Mouse (Mus musculus): ENCODE data around the gene Ifi27. TPM values are rescaled to one million over a fixed set of nuclear protein-coding genes. Genes with fewer than 3 reads are reported as not detected.
"Not testable (repeated sequence)": the region's sequence is repeated elsewhere in the genome, so short reads cannot be mapped to it uniquely, and the experiment has no call there.

The Ifi27 gene
- polyA plus RNA-seq, 1 experiment from 2014 or later: 1.2 TPM

GRCm38 (mm10) chr12:103476779-103477389 lies 42.9 kb downstream of the Ifi27 start:
- H3K27me3 ChIP-seq (replicated peaks; ENCODE audit: low read depth, poor library complexity, severe bottlenecking): no peaks in the 10 kb centered on the region
- 82% methylated on average over 1 of the region's 1 CpGs for WGBS
- no peaks in the 10 kb centered on the region for H3K36me3 ChIP-seq (replicated peaks)
- H3K4me1 ChIP-seq: no peaks in the 10 kb centered on the region
- no peak overlapping the region for H3K27ac ChIP-seq (replicated peaks)
- no peaks in the 10 kb centered on the region for H3K9me3 ChIP-seq
- no peak overlapping the region for H3K4me3 ChIP-seq
- DNase-seq (ENCODE audit: low spot score): no peak

GRCm38 (mm10) chr12:103477461-103478015 lies 43.5 kb downstream of the Ifi27 start:
- Histone ChIP-seq H3K36me3 (replicated peaks) (no peaks in the 10 kb centered on the region), H3K4me1 (no peaks in the 10 kb centered on the region), H3K27ac (replicated peaks) (no peak overlapping the region), H3K9me3 (no peaks in the 10 kb centered on the region), H3K4me3 (no peak overlapping the region), H3K27me3 (replicated peaks; ENCODE audit: low read depth, poor library complexity, severe bottlenecking) (no peaks in the 10 kb centered on the region)
- 76% methylated on average over 7 of the region's 7 CpGs for WGBS
- no peak for DNase-seq (ENCODE audit: low spot score)

- Histone ChIP-seq H3K27me3 (replicated peaks; ENCODE audit: low read depth, poor library complexity, severe bottlenecking) (no peaks in the 10 kb centered on the region), H3K9me3 (no peaks in the 10 kb centered on the region), H3K27ac (replicated peaks) (no peak overlapping the region), H3K4me3 (no peak overlapping the region), H3K36me3 (replicated peaks) (no peaks in the 10 kb centered on the region), H3K4me1 (no peaks in the 10 kb centered on the region)
- 78% methylated on average over 5 of the region's 5 CpGs for WGBS
- DNase-seq (ENCODE audit: low spot score): no peak
Measured at GRCm38 (mm10) chr12:103481671-103482070, 47.7 kb downstream of the Ifi27 start.

GRCm38 (mm10) chr12:103482781-103483180 lies 48.8 kb downstream of the Ifi27 start:
- Histone ChIP-seq H3K4me1 (no peaks in the 10 kb centered on the region), H3K36me3 (replicated peaks) (no peaks in the 10 kb centered on the region), H3K27me3 (replicated peaks; ENCODE audit: low read depth, poor library complexity, severe bottlenecking) (no peaks in the 10 kb centered on the region), H3K27ac (replicated peaks) (no peak overlapping the region), H3K4me3 (no peak overlapping the region), H3K9me3 (no peaks in the 10 kb centered on the region)
- DNase-seq (ENCODE audit: low spot score): no peak
- WGBS: 79% methylated on average over 2 of the region's 2 CpGs

GRCm38 (mm10) chr12:103484200-103484972 lies 50.4 kb downstream of the Ifi27 start:
- H3K27me3 ChIP-seq (replicated peaks; ENCODE audit: low read depth, poor library complexity, severe bottlenecking); H3K27ac ChIP-seq (replicated peaks); DNase-seq (ENCODE audit: low spot score); H3K4me1 ChIP-seq; H3K4me3 ChIP-seq; H3K36me3 ChIP-seq (replicated peaks); H3K9me3 ChIP-seq: not testable (repeated sequence)
- 68% methylated on average over 9 of the region's 9 CpGs for WGBS

- WGBS: 84% methylated on average over 1 of the region's 1 CpGs
- no peaks in the 10 kb centered on the region for H3K4me1 ChIP-seq
Measured at GRCm38 (mm10) chr12:103486726-103487125, 52.7 kb downstream of the Ifi27 start.

GRCm38 (mm10) chr12:103487276-103487675 lies 53.3 kb downstream of the Ifi27 start:
- 71% methylated on average over 4 of the region's 4 CpGs for WGBS

More at GRCm38 (mm10) chr12:103486726-103487125, 52.7 kb downstream of the Ifi27 start:
- Histone ChIP-seq H3K36me3 (replicated peaks) (no peaks in the 10 kb centered on the region), H3K27ac (replicated peaks) (no peak overlapping the region), H3K4me3 (no peak overlapping the region), H3K9me3 (no peaks in the 10 kb centered on the region), H3K27me3 (replicated peaks; ENCODE audit: low read depth, poor library complexity, severe bottlenecking) (no peaks in the 10 kb centered on the region)
- no peak for DNase-seq (ENCODE audit: low spot score)

GRCm38 (mm10) chr12:103487750-103488149 lies 53.7 kb downstream of the Ifi27 start:
- DNase-seq (ENCODE audit: low spot score): no peak
- H3K4me3 ChIP-seq: no peak overlapping the region
- H3K27ac ChIP-seq (replicated peaks): no peak overlapping the region
- 76% methylated on average over 2 of the region's 2 CpGs for WGBS
- no peaks in the 10 kb centered on the region for H3K4me1 ChIP-seq
- no peaks in the 10 kb centered on the region for H3K36me3 ChIP-seq (replicated peaks)
- H3K27me3 ChIP-seq (replicated peaks; ENCODE audit: low read depth, poor library complexity, severe bottlenecking): no peaks in the 10 kb centered on the region
- H3K9me3 ChIP-seq: no peaks in the 10 kb centered on the region

More at GRCm38 (mm10) chr12:103487276-103487675, 53.3 kb downstream of the Ifi27 start:
- H3K4me3 ChIP-seq: no peak overlapping the region
- H3K27ac ChIP-seq (replicated peaks): no peak overlapping the region
- DNase-seq (ENCODE audit: low spot score): no peak
- H3K27me3 ChIP-seq (replicated peaks; ENCODE audit: low read depth, poor library complexity, severe bottlenecking): no peaks in the 10 kb centered on the region
- no peaks in the 10 kb centered on the region for H3K9me3 ChIP-seq
- H3K36me3 ChIP-seq (replicated peaks): no peaks in the 10 kb centered on the region
- H3K4me1 ChIP-seq: no peaks in the 10 kb centered on the region

Other genes with a start within 250 kb of the Ifi27 start
- 0.44 and 0.52 TPM in 2 replicates for gene Prima1, start 192.1 kb upstream of the Ifi27 start, polyA plus RNA-seq (2016; fragmentation: Nextera tagmentation; extraction: Ambion mirVana)
- 3.6 and 9.3 TPM in 2 replicates for gene Fam181a, start 123.2 kb upstream of the Ifi27 start, polyA plus RNA-seq (2016; fragmentation: Nextera tagmentation; extraction: Ambion mirVana)
- 0.51 and 0.75 TPM in 2 replicates for gene Asb2, start 78.2 kb upstream of the Ifi27 start, polyA plus RNA-seq (2016; fragmentation: Nextera tagmentation; extraction: Ambion mirVana)
- 8.7 and 12.2 TPM in 2 replicates for gene Otub2, start 45.5 kb upstream of the Ifi27 start, polyA plus RNA-seq (2016; fragmentation: Nextera tagmentation; extraction: Ambion mirVana)
- 0.35 and 0.60 TPM in 2 replicates for gene 9330161L09Rik, start 26.4 kb upstream of the Ifi27 start, polyA plus RNA-seq (2016; fragmentation: Nextera tagmentation; extraction: Ambion mirVana)
- gene Ddx24, start 8.4 kb upstream of the Ifi27 start, polyA plus RNA-seq (2016; fragmentation: Nextera tagmentation; extraction: Ambion mirVana): 97.1 and 106 TPM in 2 replicates
- 0.38 and 0.86 TPM in 2 replicates for gene Ifi27l2a, start 9.5 kb downstream of the Ifi27 start, polyA plus RNA-seq (2016; fragmentation: Nextera tagmentation; extraction: Ambion mirVana)
- gene Ifi27l2b, start 23.0 kb downstream of the Ifi27 start, polyA plus RNA-seq (2016; fragmentation: Nextera tagmentation; extraction: Ambion mirVana): not detected in 2 replicates
- gene Ppp4r4, start 98.1 kb downstream of the Ifi27 start, polyA plus RNA-seq (2016; fragmentation: Nextera tagmentation; extraction: Ambion mirVana): 1.7 and 2.1 TPM in 2 replicates
- gene Serpina10, start 197.2 kb downstream of the Ifi27 start, polyA plus RNA-seq (2016; fragmentation: Nextera tagmentation; extraction: Ambion mirVana): not detected in 2 replicates
- gene Serpina6, start 223.0 kb downstream of the Ifi27 start, polyA plus RNA-seq (2016; fragmentation: Nextera tagmentation; extraction: Ambion mirVana): not detected in 2 replicates
- gene Serpina16, start 241.9 kb downstream of the Ifi27 start, polyA plus RNA-seq (2016; fragmentation: Nextera tagmentation; extraction: Ambion mirVana): not detected in 2 replicates